Mouse (Mus musculus) hindbrain, embryonic 15.5 days (tissue): Measurements from ENCODE around the gene Cldn4. TPM values are rescaled to one million over a fixed set of nuclear protein-coding genes. Genes with fewer than 3 reads are reported as not detected.
A peak's percentile ranks its signal among the peaks of the same experiment; 100 is the strongest.
"Not testable (repeated sequence)": the region's sequence is repeated elsewhere in the genome, so short reads cannot be mapped to it uniquely, and the experiment has no call there.

ENCODE experiments used
- ATAC-seq: fragments of 200-750 bp; cut with Nextera tagmentation; 2 replicates; pipeline ENCODE4 v1.8.0; 2017; ENCODE audit warnings: low read depth, moderate number of reproducible peaks, moderate TSS enrichment; ENCODE audit not compliant: low FRiP score
- H3K27ac ChIP-seq: fragments of 300-500 bp; sonication (generic); replicated peaks from 2 replicates; pipeline ENCODE4 v1.5.1; 2015; ENCODE audit warnings: mild to moderate bottlenecking, inconsistent platforms
- H3K27me3 ChIP-seq: fragments of 300-500 bp; sonication (generic); 2 replicates; pipeline ENCODE4 v1.6.1; 2015; ENCODE audit warnings: control low read depth, inconsistent platforms
- H3K36me3 ChIP-seq: fragments of 300-500 bp; sonication (generic); 2 replicates; pipeline ENCODE4 v1.6.1; 2015; ENCODE audit warnings: control low read depth, inconsistent platforms
- H3K4me1 ChIP-seq: fragments of 300-500 bp; sonication (generic); replicated peaks from 2 replicates; pipeline ENCODE4 v1.6.1; 2015; ENCODE audit warnings: control low read depth, inconsistent platforms
- H3K4me2 ChIP-seq: fragments of 300-500 bp; sonication (generic); 2 replicates; pipeline ENCODE4 v1.6.1; 2015; ENCODE audit warnings: moderate library complexity, mild to moderate bottlenecking, inconsistent platforms
- H3K4me3 ChIP-seq: fragments of 300-500 bp; sonication (generic); 2 replicates; pipeline ENCODE4 v1.5.1; 2015; ENCODE audit warnings: mild to moderate bottlenecking, inconsistent platforms
- H3K9ac ChIP-seq: fragments of 300-500 bp; sonication (generic); 2 replicates; pipeline ENCODE4 v1.6.1; 2015; ENCODE audit warnings: inconsistent platforms
- H3K9me3 ChIP-seq: fragments of 300-500 bp; sonication (generic); 2 replicates; pipeline ENCODE4 v1.6.1; 2016; ENCODE audit warnings: control low read depth, inconsistent platforms
- WGBS: fragments of 180-500 bp; shearing (Covaris S2); methylation state at CpG from one replicate; pipeline ENCODE4 v1.1.7; 2015; 5-methylcytosine and 5-hydroxymethylcytosine counted together
- polyA plus RNA-seq: library from polyadenylated mRNA; unstranded; fragments of >200 nt; fragmentation: Nextera tagmentation; extraction: Ambion mirVana; gene quantifications from 2 replicates; pipeline ENCODE4 v1.2.1, GENCODE M21; 2015

The Cldn4 gene
- polyA plus RNA-seq, 1 experiment from 2014 or later, result 0.10 TPM

- WGBS, result 64% methylated on average over 2 of the region's 2 CpGs
- H3K9me3 ChIP-seq, result no peaks in the 10 kb centered on the region
- H3K4me1 ChIP-seq, result no peaks in the 10 kb centered on the region
- no peaks in the 10 kb centered on the region for H3K36me3 ChIP-seq
- no peak overlapping the region for H3K4me2 ChIP-seq
- H3K27me3 ChIP-seq, result no peaks in the 10 kb centered on the region
- ATAC-seq, result no peak
- no peak overlapping the region for H3K4me3 ChIP-seq
- H3K27ac ChIP-seq, result no peak overlapping the region
- no peak overlapping the region for H3K9ac ChIP-seq
Measured at GRCm38 (mm10) chr5:134974921-134975320, 28.2 kb upstream of the Cldn4 start.

GRCm38 (mm10) chr5:134974294-134974693 lies 27.6 kb upstream of the Cldn4 start:
- ATAC-seq, result no peak
- Histone ChIP-seq H3K4me1 (no peaks in the 10 kb centered on the region), H3K4me3 (no peak overlapping the region), H3K4me2 (no peak overlapping the region), H3K27ac (no peak overlapping the region), H3K36me3 (no peaks in the 10 kb centered on the region), H3K27me3 (no peaks in the 10 kb centered on the region), H3K9ac (no peak overlapping the region), H3K9me3 (no peaks in the 10 kb centered on the region)
- 68% methylated on average over 7 of the region's 7 CpGs for WGBS

- Histone ChIP-seq H3K9ac (no peak overlapping the region), H3K36me3 (no peaks in the 10 kb centered on the region), H3K9me3 (no peaks in the 10 kb centered on the region), H3K27me3 (no peaks in the 10 kb centered on the region), H3K4me3 (no peak overlapping the region), H3K27ac (no peak overlapping the region), H3K4me1 (no peaks in the 10 kb centered on the region), H3K4me2 (no peak overlapping the region)
- ATAC-seq, result no peak
- 86% methylated on average over 7 of the region's 7 CpGs for WGBS
Measured at GRCm38 (mm10) chr5:134973526-134973925, 26.8 kb upstream of the Cldn4 start.

GRCm38 (mm10) chr5:134973081-134973480 lies 26.3 kb upstream of the Cldn4 start:
- no peaks in the 10 kb centered on the region for H3K4me1 ChIP-seq
- no peak for ATAC-seq
- H3K9me3 ChIP-seq, result no peaks in the 10 kb centered on the region
- no peak overlapping the region for H3K27ac ChIP-seq
- H3K9ac ChIP-seq, result no peak overlapping the region
- H3K27me3 ChIP-seq, result no peaks in the 10 kb centered on the region
- no peaks in the 10 kb centered on the region for H3K36me3 ChIP-seq
- no peak overlapping the region for H3K4me2 ChIP-seq
- H3K4me3 ChIP-seq, result no peak overlapping the region

- Histone ChIP-seq H3K36me3 (no peaks in the 10 kb centered on the region), H3K4me1 (peaks cover 10% of the 10 kb centered on the region), H3K27me3 (0 out of 2 replicates have a peak, but pooled peaks cover 4% of the 10 kb centered on the region), H3K9me3 (no peaks in the 10 kb centered on the region), H3K27ac (no peak overlapping the region), H3K4me2 (no peak overlapping the region), H3K4me3 (no peak overlapping the region), H3K9ac (no peak overlapping the region)
- no peak for ATAC-seq
- WGBS, result 76% methylated on average over 8 of the region's 8 CpGs
Measured at GRCm38 (mm10) chr5:134970671-134971070, 23.9 kb upstream of the Cldn4 start.

GRCm38 (mm10) chr5:134967164-134967944 lies 20.6 kb upstream of the Cldn4 start:
- Histone ChIP-seq H3K27ac (no peak overlapping the region), H3K9ac (no peak overlapping the region), H3K4me1 (peaks cover 11% of the 10 kb centered on the region), H3K4me2 (no peak overlapping the region), H3K4me3 (no peak overlapping the region), H3K36me3 (no peaks in the 10 kb centered on the region), H3K9me3 (no peaks in the 10 kb centered on the region), H3K27me3 (0 out of 2 replicates have a peak, but pooled peaks cover 4% of the 10 kb centered on the region)
- WGBS, result 73% methylated on average over 20 of the region's 20 CpGs
- no peak for ATAC-seq

GRCm38 (mm10) chr5:134965852-134966821 lies 19.4 kb upstream of the Cldn4 start:
- Histone ChIP-seq H3K4me1 (peaks cover 11% of the 10 kb centered on the region), H3K27ac (no peak overlapping the region), H3K4me2 (peak overlapping the region; percentile 54), H3K9me3 (no peaks in the 10 kb centered on the region), H3K36me3 (no peaks in the 10 kb centered on the region), H3K9ac (no peak overlapping the region), H3K4me3 (peak overlapping the region; percentile 26), H3K27me3 (0 out of 2 replicates have a peak, but pooled peaks cover 4% of the 10 kb centered on the region)
- WGBS, result 3% methylated on average over 33 of the region's 33 CpGs
- ATAC-seq, result peak; percentile 79

GRCm38 (mm10) chr5:134965473-134965851 lies 18.7 kb upstream of the Cldn4 start:
- Histone ChIP-seq H3K4me3 (peak overlapping the region; percentile 26), H3K27ac (no peak overlapping the region), H3K4me2 (peak overlapping the region; percentile 54), H3K27me3 (0 out of 2 replicates have a peak, but pooled peaks cover 4% of the 10 kb centered on the region), H3K9me3 (no peaks in the 10 kb centered on the region), H3K4me1 (peaks cover 11% of the 10 kb centered on the region), H3K9ac (no peak overlapping the region), H3K36me3 (no peaks in the 10 kb centered on the region)
- ATAC-seq, result 0 out of 2 replicates have a peak, but pooled peaks have one; percentile 57
- 5% methylated on average over 10 of the region's 10 CpGs for WGBS

- H3K4me1 ChIP-seq, result peaks cover 11% of the 10 kb centered on the region
- H3K4me3 ChIP-seq, H3K36me3 ChIP-seq, H3K27me3 ChIP-seq, H3K4me2 ChIP-seq, H3K9me3 ChIP-seq, ATAC-seq, H3K9ac ChIP-seq, H3K27ac ChIP-seq: not testable (repeated sequence)
Measured at GRCm38 (mm10) chr5:134964655-134965054, 17.9 kb upstream of the Cldn4 start.

GRCm38 (mm10) chr5:134963546-134963945 lies 16.8 kb upstream of the Cldn4 start:
- H3K4me2 ChIP-seq, result no peak overlapping the region
- H3K4me3 ChIP-seq, result no peak overlapping the region
- H3K36me3 ChIP-seq, result no peaks in the 10 kb centered on the region
- 45% methylated on average over 5 of the region's 5 CpGs for WGBS
- 0 out of 2 replicates have a peak, but pooled peaks cover 4% of the 10 kb centered on the region for H3K27me3 ChIP-seq
- no peak overlapping the region for H3K27ac ChIP-seq
- H3K9ac ChIP-seq, result no peak overlapping the region
- H3K4me1 ChIP-seq, result peaks cover 11% of the 10 kb centered on the region
- ATAC-seq, result no peak
- H3K9me3 ChIP-seq, result no peaks in the 10 kb centered on the region

GRCm38 (mm10) chr5:134961519-134961918 lies 14.8 kb upstream of the Cldn4 start:
- H3K4me3 ChIP-seq, result no peak overlapping the region
- WGBS, result 92% methylated on average over 2 of the region's 2 CpGs
- no peaks in the 10 kb centered on the region for H3K36me3 ChIP-seq
- peaks cover 10% of the 10 kb centered on the region for H3K4me1 ChIP-seq
- H3K27ac ChIP-seq, result no peak overlapping the region
- H3K9me3 ChIP-seq, result no peaks in the 10 kb centered on the region
- 0 out of 2 replicates have a peak, but pooled peaks cover 3% of the 10 kb centered on the region for H3K27me3 ChIP-seq
- no peak for ATAC-seq
- H3K4me2 ChIP-seq, result no peak overlapping the region
- no peak overlapping the region for H3K9ac ChIP-seq

- Histone ChIP-seq H3K9me3 (no peaks in the 10 kb centered on the region), H3K27me3 (no peaks in the 10 kb centered on the region), H3K4me3 (no peak overlapping the region), H3K36me3 (no peaks in the 10 kb centered on the region), H3K4me2 (no peak overlapping the region), H3K9ac (no peak overlapping the region), H3K27ac (no peak overlapping the region), H3K4me1 (no peaks in the 10 kb centered on the region)
- ATAC-seq, result no peak
- 69% methylated on average over 2 of the region's 2 CpGs for WGBS
Measured at GRCm38 (mm10) chr5:134960430-134960829, 13.7 kb upstream of the Cldn4 start.
